Mouse (Mus musculus) G1E-ER4 (cell line): ENCODE measurements around the gene Spag9. TPM values are rescaled to one million over a fixed set of nuclear protein-coding genes. Genes with fewer than 3 reads are reported as not detected.

Experiments
- GATA1 ChIP-seq: IDR thresholded peaks from one replicate; pipeline ENCODE4 v1.8.0; 2012; ENCODE audit warnings: low read length, inconsistent platforms
- polyA plus RNA-seq: library from polyadenylated mRNA; stranded (reverse); fragments of >175 nt; gene quantifications from 2 replicates; pipeline ENCODE4 v1.2.3, GENCODE M21; 2012

The Spag9 gene
- polyA plus RNA-seq, 1 experiment, result 11.2 TPM

DNA sequence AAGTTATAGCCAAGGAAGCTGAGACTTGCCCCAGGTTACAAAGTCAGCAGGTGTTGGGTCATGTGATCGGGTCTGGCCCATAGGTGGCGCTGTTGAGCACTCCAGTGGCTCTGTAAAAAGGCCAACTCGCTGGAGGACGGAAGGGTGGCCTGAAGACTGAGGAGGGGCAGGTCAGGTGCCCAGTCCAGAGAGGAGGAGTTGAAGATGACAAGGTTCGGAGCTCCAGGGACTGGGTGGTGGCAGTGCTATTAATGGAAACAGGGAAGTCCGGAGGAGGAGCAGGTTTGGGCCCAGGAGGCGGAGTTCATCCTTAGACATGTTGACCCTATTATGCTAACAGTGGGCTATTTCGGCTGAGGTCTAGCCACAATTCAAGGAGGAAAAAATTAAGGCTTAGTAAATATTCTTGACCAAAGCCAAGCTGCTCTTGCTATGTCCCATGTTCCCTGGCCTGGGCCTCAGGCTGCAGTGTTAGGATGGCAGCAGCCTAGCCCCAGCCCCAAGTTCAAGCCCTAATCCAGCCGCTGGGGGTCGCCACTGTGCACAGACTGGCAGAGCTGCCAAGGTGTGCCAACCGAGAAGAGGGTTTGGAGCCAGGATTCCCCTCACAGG is 137.6 kb downstream of the Spag9 start:
- no peak for TF ChIP-seq GATA1

DNA sequence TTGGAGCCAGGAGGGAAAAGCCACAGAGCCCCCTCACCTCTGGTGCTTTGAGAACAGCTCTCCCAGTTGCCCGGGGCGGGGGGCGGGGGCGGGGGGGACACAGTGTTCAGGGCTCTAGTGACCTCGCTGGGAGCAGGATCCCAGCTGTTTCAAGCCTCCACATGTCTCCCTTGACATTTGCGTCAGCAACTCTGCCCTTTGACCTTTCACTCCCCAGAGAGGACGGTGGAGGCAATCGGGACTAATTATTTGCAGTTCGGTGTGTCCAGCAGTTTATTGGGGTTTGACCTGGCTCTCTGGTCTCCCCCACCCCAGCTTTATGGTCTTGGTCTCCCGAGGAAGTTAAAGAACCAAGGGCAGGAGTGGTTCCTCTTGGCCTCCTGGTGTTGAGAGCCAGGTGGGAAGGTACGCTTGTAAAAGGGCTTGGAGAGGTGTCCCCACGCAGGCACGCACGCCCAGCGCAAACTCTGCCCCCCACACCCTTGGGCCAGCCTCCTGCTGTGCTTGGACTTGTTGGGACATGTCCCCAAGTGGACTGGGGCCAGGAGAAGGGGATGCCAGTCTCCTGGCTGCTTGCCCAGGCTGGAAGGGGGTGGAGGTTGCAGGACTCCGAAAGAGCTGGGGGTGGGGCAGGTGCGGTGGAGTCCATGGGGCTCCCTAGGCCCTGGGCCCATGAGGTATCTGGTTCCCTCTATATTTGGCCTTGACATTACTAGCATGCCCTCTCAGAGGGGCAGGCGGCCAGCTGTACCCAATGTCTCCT is 138.4 kb downstream of the Spag9 start:
- no peak for TF ChIP-seq GATA1

DNA sequence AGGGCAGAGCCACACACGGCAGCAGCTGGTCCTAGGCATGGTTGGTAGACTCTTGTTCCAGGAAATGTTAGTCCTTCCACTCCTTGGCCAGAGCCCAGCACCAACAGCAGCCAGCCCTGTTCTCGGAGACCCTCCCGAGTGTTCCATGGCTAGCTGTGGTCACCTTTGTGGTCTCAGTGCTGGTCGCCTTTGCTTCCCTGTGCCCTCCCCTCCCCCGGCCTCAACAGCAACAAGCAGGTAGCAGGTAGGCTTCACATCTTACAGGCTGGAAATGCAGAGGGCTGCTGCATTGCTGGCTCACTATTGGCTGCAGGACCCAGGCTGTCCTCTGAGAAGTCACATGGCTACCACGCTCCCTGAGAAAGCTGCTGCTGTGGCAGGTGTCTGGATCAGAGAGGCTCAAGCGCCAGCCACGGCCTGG is 139.7 kb downstream of the Spag9 start:
- no peak for TF ChIP-seq GATA1

DNA sequence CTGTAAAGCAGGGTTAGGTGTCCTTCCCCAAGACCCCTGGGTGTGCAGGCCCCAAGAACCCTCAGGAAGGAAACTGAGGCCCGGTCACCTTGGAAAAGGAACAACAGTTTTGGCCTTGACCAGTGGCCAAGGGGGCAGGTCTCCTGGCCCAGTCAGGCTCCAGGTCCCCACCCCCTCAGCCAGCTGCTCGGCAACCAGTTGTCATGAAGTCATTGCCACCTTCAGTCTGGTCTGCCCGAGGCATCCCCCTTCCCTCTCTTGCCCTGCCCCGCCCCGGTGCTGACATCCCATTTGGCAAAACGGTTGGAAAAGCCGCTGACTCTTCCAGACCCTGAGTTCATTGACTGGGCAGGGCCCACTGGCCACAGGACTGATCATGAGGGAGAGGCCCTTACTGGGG is 140.8 kb downstream of the Spag9 start:
- no peak for TF ChIP-seq GATA1

DNA sequence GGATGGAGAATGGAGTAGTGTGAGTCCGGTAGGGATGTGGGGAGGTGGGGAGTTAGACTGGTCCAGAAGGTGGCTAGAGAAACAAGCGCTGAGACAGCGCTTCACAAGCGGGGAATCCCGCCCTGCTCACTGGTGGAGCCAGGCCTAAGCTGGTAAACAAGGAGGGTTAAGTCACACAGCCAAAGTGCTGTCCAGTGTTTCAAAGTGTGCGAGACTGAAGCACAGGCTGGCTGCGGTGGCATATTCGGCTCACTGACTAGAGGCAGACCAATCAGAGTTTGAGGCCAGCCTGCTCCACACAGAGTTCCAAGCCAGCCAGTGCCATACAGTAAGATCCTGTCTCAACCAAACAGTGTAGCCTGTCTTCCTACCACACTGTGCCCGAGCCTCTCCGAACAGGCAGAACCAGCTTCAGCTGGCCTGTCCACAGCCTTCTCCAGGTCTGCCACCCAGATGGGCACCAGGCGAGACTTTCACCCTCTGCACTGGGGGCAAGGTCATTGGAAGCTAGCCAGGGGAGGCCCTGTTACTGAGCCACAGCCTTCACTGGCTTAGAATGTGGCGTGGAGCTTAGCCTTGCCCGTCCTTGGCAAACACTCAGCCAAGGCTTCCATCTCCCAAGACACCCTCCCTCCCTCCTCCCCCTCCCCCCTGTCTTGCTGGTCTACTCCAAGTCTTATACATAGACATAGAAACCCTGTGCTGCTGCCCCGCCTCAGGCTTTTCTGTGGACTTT is 141.6 kb downstream of the Spag9 start:
- no peak for TF ChIP-seq GATA1

DNA sequence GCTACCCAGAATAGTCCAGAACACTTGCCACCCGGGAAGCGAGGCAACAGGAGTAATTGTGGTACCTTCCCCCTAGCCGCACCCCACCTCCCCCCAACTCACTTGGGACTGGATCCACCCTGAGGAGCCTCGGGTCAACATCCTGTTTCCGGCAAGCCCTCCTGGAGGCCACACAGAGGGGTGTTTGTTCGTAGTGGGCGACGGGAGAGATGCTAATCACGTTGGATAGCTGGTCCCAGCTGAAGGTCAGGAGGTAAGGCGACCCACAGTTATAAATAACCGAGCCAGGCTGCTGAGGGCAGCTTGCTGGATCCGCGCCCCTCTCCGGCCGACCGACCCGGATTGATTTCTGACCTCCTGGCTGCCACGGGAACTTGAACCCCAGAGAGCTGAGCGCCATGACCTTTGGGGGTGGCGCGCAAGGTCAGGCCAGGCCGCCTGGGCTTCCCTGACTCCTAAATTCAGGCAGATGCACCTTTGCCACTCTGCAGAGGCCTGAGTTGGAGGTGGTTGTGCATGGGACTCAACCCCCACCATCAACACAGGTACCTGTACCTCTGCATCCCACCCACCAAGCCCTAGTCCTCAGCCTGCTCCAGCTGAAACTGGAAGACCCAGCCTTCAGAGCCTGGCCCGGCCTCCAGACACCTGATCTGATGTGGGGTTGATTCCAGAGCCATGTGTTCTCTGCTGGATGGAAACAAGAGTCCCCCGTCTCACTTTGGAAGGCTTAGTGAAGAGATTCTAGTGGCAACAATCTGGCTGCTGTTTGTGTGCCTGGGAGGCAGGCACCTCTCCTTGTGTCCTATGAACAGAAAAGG is 142.7 kb downstream of the Spag9 start:
- no peak for TF ChIP-seq GATA1

DNA sequence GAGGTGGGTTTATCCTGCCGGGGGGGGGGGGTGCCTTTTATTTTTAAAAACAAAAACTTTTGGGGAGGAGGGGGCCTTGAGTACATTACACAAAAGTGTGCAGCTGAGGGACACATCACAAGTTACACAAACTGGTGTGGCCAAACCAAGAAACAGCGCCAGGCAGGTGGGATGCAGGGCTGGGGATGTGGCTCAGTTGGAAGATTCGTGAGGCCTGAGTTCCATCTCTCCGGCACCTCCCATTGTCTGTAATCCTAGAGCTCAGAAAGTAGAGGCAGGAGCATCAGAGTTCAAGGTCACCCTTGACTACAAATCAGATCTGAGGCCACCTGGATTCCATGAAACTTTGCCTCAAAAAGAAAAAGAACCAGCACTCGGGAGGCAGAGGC is 143.3 kb downstream of the Spag9 start:
- TF ChIP-seq GATA1, result no peak

DNA sequence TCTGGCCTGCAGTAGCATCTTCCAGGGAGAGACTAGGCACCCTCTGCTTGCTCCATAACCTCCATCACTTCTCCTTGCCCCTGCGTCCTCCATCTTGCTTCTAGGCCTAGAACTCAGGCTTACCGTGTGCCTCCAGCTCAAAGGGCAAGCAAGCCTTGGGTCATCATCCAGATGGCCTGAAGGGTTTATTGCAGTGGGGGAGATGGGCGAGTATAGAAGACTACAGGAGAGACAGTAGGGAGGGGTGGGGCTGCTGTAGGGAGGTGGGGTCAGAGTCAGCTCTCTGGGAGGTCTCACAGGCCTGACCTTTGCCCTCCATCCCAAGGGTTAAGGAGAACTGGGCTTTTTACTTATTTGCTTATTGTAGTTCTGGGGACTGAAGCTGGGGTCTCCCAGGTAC is 144.6 kb downstream of the Spag9 start:
- no peak for TF ChIP-seq GATA1

DNA sequence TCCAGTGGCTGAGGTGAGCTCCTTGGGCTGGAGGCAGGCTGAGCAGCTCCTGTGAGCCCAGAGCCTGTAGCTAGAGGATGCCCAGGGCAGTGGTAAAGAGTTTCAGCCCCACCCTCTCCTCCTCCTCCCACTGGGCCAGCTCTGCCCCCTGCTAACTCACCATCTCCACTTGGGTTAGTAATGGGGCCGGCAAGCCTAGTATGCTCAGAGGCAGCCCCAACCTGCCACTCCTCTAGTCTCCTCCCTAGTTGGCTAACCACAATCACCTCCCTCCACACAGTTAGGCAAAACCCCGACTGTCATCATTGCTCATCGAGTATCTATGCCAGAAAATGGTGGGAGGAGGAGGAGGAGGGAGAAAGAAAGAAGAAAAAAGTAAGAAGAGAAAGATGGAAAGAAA is 145.7 kb downstream of the Spag9 start:
- no peak for TF ChIP-seq GATA1

DNA sequence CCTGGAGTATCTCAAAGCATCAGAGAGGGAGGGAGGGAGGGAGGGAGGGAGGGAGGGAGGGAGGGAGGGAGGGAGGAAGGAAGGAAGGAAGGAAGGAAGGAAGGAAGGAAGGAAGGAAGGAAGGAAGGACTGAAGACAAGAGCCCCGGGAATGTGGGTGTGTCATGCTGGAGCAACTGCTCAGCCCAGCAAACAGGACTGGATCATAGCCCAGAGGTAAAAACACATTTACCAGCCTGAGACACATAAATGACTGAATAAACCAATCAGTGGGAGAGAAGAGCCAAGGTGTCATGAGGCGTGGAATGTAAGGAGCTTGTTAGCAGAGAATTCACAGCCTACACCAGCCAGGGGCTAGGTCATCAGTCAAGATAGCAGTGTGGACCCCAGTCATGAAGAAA is 147.4 kb downstream of the Spag9 start:
- no peak for TF ChIP-seq GATA1

DNA sequence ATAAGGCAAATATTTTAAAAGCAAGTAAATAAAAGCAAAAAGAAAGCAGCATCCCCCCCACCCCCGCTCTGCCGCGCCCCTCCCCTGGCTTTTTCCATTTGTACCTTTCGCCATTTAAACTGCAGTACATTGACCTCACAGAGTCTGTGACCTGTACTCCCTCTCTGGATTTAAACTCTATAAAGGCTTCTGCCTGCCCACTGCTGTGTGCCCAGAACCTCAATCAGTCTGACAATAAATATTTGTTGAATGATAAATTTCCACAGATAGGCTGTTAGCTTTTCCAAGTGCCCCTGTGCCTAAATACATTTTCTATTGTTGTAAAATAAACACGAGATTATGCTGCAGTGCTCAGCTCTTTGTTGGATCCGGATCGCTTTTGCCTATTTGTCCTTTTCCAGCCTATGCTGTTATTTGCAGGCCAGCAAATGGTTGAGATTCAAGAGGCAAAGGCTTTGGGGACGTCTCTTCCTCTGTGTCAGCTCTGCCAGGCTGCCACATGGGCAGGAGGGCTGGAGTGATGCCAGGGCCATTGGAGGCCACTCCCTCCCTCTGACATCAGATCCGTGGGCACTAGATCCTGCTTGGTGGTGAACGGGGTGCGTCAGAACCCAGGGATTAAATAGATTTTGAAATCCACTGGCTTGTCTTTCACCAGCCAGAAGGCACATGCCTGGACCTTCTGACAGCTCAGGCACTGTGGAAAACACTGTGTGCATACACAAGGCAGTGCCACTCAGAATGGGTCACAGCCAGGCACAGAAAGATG is 149.1 kb downstream of the Spag9 start:
- no peak for TF ChIP-seq GATA1

DNA sequence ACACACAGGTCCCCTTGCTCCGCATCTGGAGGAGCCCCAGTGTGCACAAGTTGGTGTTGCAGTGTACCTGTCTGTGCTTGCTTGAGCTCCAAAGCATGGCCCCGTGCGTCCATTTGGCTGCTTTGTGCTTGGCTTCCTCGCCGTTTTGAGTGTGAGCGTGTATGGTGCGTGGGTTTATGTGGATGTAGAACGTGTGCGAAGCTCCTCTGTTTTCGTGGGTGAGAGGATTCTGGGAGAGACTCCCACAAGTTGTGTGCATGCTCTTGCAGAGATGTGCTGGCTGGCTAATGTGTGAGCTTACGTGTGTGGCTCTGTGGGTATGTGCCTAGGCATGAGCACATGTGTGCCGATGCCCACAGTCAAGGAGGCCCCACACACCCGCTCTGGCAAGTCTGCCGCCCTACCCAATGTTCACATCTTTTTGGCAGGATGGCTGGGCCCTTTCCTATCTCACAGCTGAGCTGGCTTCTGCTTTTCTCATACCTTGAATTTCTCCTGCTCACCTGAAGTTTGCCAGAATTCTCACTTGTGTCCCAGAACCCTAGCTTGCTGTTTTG is 150.2 kb downstream of the Spag9 start:
- TF ChIP-seq GATA1, result no peak

DNA sequence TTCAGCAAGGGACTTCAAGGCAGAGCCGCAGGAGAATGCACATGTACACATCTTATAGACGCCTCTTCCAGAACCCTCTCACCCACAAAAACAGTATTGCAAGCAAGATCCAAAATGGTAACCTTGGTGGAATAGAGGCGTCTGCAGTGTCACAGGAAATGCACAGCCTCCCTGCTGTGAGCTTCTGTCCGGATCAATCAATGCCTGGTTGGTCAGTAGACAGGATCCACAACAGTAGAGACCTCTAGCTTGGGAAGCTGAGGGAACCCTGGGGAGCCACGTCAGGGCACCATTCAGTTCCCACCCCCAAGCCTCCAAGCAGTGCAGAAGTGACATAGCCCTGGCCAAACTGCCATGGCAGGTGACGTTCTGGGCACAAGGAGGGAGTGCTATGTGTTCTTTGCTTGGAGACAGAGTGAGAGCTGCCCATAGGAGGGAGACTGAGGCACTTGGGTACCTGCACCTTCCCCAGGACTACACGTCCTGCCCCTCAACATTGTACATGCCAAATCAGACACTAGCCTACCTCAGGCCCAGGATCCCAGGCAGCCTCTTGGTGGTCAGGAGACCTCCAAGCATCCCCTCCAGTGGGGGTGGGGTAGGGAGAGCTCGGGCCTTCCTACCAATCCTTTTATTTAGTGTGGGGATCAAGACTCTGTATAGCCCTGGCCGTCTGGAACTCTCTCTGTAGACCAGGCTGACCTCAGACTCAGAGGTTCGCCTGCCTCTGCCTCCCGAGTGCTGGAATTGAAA is 151.0 kb downstream of the Spag9 start:
- TF ChIP-seq GATA1, result no peak

DNA sequence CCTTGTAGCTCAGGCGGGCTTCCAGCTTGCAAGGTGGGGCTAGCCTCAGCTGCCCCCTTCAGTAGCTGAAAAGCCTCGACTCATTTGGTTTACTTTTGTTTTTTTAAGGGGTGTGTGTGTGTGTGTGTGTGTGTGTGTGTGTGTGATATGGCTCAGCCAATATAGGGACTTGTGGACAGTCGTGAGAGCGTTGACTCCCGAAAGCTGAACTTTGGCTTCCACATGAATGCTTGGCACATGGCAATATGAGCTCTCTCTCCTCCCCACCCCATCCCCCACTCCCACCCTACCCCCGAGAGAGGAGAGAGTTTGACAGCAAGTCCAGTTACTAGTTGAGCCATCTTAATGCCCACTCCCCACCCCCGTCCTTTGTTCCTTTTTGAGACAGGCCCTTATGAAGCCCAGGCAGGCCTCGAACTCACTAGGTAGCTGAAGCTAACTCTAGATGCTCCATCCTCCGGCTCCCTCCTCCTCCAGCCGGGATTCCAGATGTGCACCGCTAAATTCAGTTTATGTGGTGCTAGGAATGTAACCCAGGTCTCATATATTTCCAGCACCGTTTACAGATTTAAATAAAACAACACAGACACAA is 152.3 kb downstream of the Spag9 start:
- no peak for TF ChIP-seq GATA1
